Mouse (Mus musculus): Measurements from ENCODE around the gene Myo5a. TPM values are rescaled to one million over a fixed set of nuclear protein-coding genes. Genes with fewer than 3 reads are reported as not detected.

Myo5a gene
- 3.1 TPM for polyA plus RNA-seq (2014; fragmentation: Illumina TruSeq; extraction: RNeasy Lipid Tissue Mini Kit (QIAGEN cat#74804); ENCODE audit: insufficient read depth, low read depth, low replicate concordance)

DNA sequence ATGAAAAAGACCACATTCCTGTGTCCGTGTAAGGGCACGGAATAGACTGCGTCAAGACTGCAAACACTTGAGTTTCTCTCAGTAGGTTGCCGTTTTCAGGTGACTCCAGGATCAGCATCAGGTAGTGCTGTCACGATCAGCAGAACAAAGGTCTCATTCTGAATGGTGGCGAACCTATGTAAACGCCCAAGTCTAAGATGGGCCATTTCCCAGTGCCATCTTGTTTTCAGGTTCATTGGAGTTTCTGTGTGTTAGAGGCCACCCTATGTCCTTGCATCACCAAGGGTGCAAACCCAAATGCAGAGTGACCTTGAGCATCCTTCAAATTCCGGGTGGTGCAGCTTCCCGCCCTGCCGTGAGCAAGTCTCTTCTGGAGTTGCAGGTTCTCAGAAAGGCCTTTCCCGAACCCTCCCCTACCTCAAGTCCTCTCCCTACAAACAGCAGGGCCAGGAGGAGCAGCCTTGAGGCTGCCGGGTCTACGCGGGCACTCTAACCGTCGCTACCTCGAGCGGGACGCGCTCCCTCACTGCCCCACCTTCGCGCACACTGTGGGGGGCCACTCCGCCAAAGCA lies at the start of gene Myo5a:
Gene Myo5a, plus strand, starts transcription at position 559 of the 572 bp plus-strand sequence.

DNA sequence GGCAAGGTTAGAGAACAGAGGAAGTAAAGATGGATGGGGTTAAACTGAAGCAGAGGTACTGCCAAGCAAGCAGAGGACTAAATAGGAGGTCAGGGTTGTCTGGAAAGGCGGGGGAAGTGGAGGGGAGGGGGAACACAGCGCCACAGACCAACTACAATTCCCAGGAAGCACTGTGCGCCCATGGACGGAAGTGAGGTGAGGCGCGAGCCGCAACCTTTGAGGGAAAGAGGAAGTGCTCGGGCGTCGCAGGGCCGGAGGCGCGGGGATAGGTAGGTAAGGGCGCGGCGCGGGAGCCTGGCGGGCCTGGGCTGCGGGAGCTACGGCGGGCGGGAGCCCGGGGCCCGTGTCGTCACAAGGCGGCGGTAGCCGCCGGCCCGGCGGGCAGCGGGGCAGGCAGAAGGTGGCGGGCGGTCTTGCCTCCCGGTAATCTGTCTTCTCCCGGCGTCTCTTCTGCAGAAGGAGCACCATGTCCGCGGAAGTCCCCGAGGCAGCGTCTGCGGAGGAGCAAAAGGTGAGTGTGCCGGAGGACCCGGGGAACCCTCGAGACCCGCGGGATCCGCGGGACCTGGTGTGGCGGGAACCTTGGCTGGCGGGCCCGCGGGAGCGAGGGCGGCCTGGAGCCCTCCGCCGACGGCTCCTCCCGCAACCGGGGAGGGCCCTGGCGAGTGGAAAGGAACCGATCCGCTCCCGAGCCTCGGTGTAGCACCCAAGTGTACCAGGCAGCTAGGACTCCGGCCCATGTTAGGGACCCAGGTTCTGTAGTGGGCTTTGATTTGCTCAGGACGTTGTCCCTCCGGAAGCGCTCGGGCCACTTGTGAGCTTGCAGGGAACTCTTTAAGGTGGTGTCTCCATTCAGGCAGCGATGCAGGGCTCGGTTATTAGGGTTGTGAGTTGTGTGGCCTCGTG lies 33.1 kb upstream of the Myo5a start, which contains the start of gene Arpp19:
Gene Arpp19, plus strand, starts transcription at position 164 of the 906 bp plus-strand sequence.

DNA sequence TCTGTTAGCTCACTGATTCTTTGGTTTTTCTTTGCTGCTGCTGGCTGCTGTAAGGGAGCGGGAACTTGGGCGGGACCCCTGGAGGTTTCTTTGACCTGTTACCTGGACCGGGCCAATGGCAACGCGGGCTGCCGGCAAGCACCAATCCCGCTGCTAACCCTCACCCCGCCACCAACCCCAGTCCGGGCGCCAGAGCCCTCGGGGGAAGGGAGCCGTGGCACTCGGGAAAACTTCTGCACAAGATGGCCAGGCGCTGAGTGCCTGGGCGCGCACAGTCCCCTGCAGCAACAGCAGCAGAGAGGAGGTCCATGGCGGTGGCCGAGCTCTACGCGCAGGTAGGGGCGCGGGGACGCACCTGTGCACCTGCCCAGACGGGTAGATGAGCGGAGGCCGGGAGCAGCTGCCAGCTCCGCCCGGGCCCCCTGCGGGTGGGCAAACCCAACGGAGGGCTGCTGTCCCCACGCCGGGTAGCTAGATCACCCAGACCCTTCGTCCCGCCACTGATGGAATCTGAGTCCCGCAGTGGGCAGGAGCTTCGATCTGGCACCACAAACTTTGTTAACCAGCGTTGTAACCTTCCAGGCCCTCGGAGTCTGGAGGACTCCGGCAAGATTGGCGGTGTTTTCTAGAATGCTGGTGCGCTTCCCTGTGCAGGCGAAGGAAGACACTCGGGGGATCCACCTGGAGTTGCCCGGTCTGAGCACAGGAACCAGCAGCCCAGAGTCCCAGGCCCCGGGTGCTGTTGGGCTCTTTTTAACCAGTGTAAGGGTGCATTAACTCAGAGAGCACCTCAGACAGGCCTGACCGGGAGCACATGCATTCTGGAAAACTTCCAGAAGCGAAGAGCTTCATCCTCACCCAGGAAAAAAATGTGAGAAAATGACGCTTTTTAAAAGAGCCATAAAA lies 161.3 kb downstream of the Myo5a start, which contains the start of gene Myo5c:
Gene Myo5c, plus strand, starts transcription at position 180 of the 906 bp plus-strand sequence.

Other genes starting within 250 kb of the Myo5a start
- gene Onecut1, start 209.1 kb upstream of the Myo5a start, polyA plus RNA-seq (2014; fragmentation: Illumina TruSeq; extraction: RNeasy Lipid Tissue Mini Kit (QIAGEN cat#74804); ENCODE audit: insufficient read depth, low read depth, low replicate concordance): not detected
- gene Fam214a, start 118.1 kb upstream of the Myo5a start, polyA plus RNA-seq (2014; fragmentation: Illumina TruSeq; extraction: RNeasy Lipid Tissue Mini Kit (QIAGEN cat#74804); ENCODE audit: insufficient read depth, low read depth, low replicate concordance): 7.7 TPM
- gene Arpp19, start 33.4 kb upstream of the Myo5a start, polyA plus RNA-seq (2014; fragmentation: Illumina TruSeq; extraction: RNeasy Lipid Tissue Mini Kit (QIAGEN cat#74804); ENCODE audit: insufficient read depth, low read depth, low replicate concordance): 182 TPM
- 22.6 TPM for gene Myo5c, start 161.0 kb downstream of the Myo5a start, polyA plus RNA-seq (2014; fragmentation: Illumina TruSeq; extraction: RNeasy Lipid Tissue Mini Kit (QIAGEN cat#74804); ENCODE audit: insufficient read depth, low read depth, low replicate concordance)
- gene Gnb5, start 235.3 kb downstream of the Myo5a start, polyA plus RNA-seq (2014; fragmentation: Illumina TruSeq; extraction: RNeasy Lipid Tissue Mini Kit (QIAGEN cat#74804); ENCODE audit: insufficient read depth, low read depth, low replicate concordance): 8.8 TPM